Mouse (Mus musculus): Measurements from ENCODE around the gene Adgrd1. TPM values are rescaled to one million over a fixed set of nuclear protein-coding genes. Genes with fewer than 3 reads are reported as not detected.

The Adgrd1 gene
- polyA plus RNA-seq, 1 experiment from 2014 or later = 1.7 TPM

DNA sequence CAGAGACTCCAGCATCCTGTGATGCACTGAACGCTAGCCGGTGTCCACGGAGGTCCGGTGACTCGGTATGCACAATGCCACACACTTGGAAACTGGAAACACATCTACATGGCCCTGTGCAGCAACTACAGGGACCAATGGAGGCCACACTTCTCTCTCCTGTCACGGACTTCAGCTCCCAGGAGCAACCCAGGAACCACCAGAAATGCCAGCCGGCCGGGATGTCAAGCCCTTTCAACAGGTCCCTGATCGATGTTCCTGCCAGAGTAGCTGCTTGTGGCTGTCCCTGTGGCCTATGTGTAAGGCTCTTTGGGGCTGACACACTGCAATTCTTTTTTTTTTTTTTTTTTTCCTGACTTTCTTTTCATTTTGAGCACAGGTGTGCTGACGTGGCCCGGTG, 32.4 kb upstream of the Adgrd1 start:
- peaks cover 19% of the 10 kb centered on the region for H3K27me3 ChIP-seq (ENCODE audit: insufficient read depth, low read length)
- peaks cover 15% of the 10 kb centered on the region for H3K4me1 ChIP-seq (ENCODE audit: insufficient read depth, low read length)
- H3K36me3 ChIP-seq (ENCODE audit: insufficient read depth, low read length) = no peaks in the 10 kb centered on the region
- WGBS = 63% methylated on average over 11 of the region's 11 CpGs
- H3K4me3 ChIP-seq (ENCODE audit: low read length) = no peak overlapping the region
- no peak overlapping the region for H3K9ac ChIP-seq (replicated peaks; ENCODE audit: low read length)
- no peak overlapping the region for H3K27ac ChIP-seq (ENCODE audit: low read length)
- H3K4me2 ChIP-seq (replicated peaks; ENCODE audit: low read depth, low read length) = no peak overlapping the region
- H3K9me3 ChIP-seq (ENCODE audit: low read length) = no peaks in the 10 kb centered on the region
- no peak for ATAC-seq (ENCODE audit: low FRiP score, low TSS enrichment)

DNA sequence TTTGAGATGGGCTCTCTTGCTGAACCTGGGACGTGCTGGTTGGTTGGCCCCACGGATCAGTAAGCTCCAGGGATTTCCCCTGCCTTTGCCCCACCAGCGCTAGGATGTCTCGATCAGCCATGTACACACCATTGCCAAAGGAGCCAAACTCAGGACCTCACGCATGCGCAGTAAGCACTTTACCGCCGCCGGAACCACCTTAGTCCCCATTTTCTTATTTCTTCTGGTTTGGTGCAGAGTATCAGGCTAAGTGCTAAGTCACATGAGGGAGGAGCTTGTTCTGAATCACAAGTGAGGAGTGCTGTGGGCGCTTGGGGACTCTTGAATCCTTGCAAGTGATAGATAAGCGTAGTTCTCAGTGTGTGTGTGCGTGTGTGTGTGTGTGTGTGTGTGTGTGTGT, 31.2 kb upstream of the Adgrd1 start:
- H3K4me2 ChIP-seq (replicated peaks; ENCODE audit: low read depth, low read length) = no peak overlapping the region
- no peaks in the 10 kb centered on the region for H3K9me3 ChIP-seq (ENCODE audit: low read length)
- H3K9ac ChIP-seq (replicated peaks; ENCODE audit: low read length) = no peak overlapping the region
- H3K36me3 ChIP-seq (ENCODE audit: insufficient read depth, low read length) = no peaks in the 10 kb centered on the region
- H3K27me3 ChIP-seq (ENCODE audit: insufficient read depth, low read length) = peaks cover 17% of the 10 kb centered on the region
- WGBS = 77% methylated on average over 12 of the region's 12 CpGs
- H3K4me3 ChIP-seq (ENCODE audit: low read length) = no peak overlapping the region
- peaks cover 15% of the 10 kb centered on the region for H3K4me1 ChIP-seq (ENCODE audit: insufficient read depth, low read length)
- no peak for ATAC-seq (ENCODE audit: low FRiP score, low TSS enrichment)
- no peak overlapping the region for H3K27ac ChIP-seq (ENCODE audit: low read length)

DNA sequence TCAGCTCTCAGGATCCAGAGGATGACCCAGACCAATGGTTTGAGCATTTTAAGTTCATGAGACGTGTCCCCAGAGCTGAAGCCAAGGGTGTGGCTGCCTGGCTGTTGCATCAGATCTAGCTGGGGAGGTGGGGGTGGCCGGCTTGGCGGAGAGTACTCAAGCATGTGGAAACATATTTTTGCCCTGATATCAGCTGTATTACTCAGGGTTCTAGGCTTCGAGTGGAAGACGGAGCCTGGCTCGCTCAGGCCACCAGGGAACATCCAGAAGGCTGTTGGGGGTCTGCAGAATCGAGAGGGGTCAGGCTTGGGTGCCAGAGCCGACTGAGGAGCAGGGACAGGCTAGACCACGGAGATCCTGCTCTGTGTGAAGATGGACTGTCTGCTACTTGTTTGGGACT, 30.6 kb upstream of the Adgrd1 start:
- Histone ChIP-seq H3K4me1 (ENCODE audit: insufficient read depth, low read length) (peaks cover 18% of the 10 kb centered on the region), H3K27ac (ENCODE audit: low read length) (no peak overlapping the region), H3K4me3 (ENCODE audit: low read length) (no peak overlapping the region), H3K4me2 (replicated peaks; ENCODE audit: low read depth, low read length) (no peak overlapping the region), H3K27me3 (ENCODE audit: insufficient read depth, low read length) (peaks cover 12% of the 10 kb centered on the region), H3K36me3 (ENCODE audit: insufficient read depth, low read length) (no peaks in the 10 kb centered on the region), H3K9ac (replicated peaks; ENCODE audit: low read length) (no peak overlapping the region), H3K9me3 (ENCODE audit: low read length) (no peaks in the 10 kb centered on the region)
- no peak for ATAC-seq (ENCODE audit: low FRiP score, low TSS enrichment)
- WGBS = 61% methylated on average over 9 of the region's 9 CpGs

DNA sequence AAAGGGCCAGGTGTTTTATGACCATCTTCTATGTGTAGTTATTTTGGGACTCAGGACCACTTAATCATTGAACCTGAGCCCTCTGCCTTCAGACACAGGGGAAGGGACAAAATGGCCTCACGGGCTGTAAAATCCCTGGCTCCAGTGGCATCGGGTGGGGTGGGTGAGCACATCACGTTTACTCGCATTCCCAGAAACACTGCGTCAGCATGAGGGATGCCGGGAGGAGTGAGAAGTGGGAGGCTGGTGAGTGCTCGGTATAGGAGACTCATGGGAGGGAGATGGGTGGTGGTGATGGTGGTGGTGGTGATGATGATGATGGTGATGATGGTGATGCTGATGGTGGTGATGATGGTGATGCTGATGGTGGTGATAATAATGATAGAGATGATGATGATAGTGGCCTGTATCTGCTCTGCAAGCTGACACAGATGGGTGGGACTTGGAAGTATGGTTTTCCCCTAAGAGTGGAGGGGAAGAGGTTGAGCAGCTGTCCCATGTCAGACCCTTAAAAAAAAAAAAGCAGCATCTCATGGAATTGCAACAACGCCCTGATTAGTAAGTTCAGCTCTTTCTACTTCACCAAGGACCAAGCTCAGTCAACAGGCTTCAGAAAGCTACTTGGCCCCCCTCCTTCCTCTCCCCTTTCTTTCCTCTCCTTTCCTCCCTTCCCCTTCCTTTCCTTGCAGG, 29.9 kb upstream of the Adgrd1 start:
- no peak overlapping the region for H3K27ac ChIP-seq (ENCODE audit: low read length)
- H3K9ac ChIP-seq (replicated peaks; ENCODE audit: low read length) = no peak overlapping the region
- WGBS = 41% methylated on average over 8 of the region's 8 CpGs
- no peak overlapping the region for H3K4me2 ChIP-seq (replicated peaks; ENCODE audit: low read depth, low read length)
- ATAC-seq (ENCODE audit: low FRiP score, low TSS enrichment) = no peak
- no peaks in the 10 kb centered on the region for H3K9me3 ChIP-seq (ENCODE audit: low read length)
- peaks cover 12% of the 10 kb centered on the region for H3K27me3 ChIP-seq (ENCODE audit: insufficient read depth, low read length)
- peaks cover 20% of the 10 kb centered on the region for H3K4me1 ChIP-seq (ENCODE audit: insufficient read depth, low read length)
- no peaks in the 10 kb centered on the region for H3K36me3 ChIP-seq (ENCODE audit: insufficient read depth, low read length)
- H3K4me3 ChIP-seq (ENCODE audit: low read length) = no peak overlapping the region

DNA sequence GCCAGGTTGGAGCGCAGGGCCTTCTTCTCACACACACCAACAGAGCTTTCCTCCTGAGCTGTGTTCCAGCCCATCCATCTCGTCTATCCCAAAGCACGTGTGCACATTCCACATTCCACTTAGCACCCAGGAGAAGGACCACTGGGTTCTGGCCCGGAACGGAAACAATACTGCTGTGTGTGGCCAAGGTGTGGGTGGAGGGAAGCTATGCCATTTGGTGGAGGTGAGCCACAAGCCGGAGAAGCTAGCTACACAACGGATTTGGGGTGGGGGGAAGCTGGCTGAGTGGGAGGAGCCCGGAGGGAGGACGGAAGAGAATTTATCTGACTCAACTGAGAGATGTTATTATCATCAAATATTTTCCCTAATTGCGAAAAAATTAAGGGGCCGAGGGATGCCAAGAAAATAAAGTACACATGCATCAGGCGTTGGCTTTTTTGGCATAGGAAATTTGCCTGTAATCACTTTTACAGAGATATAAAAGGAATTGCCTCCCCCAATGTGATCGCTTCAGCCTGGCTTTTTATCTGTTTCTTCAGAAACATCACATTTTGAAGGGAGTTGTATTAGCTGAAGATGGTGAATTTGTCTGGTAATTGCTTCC, 29.2 kb upstream of the Adgrd1 start:
- ATAC-seq (ENCODE audit: low FRiP score, low TSS enrichment) = no peak
- H3K27ac ChIP-seq (ENCODE audit: low read length) = no peak overlapping the region
- H3K9ac ChIP-seq (replicated peaks; ENCODE audit: low read length) = no peak overlapping the region
- 50% methylated on average over 13 of the region's 13 CpGs for WGBS
- no peak overlapping the region for H3K4me2 ChIP-seq (replicated peaks; ENCODE audit: low read depth, low read length)
- H3K27me3 ChIP-seq (ENCODE audit: insufficient read depth, low read length) = peaks cover 7% of the 10 kb centered on the region
- no peaks in the 10 kb centered on the region for H3K9me3 ChIP-seq (ENCODE audit: low read length)
- H3K4me3 ChIP-seq (ENCODE audit: low read length) = no peak overlapping the region
- no peaks in the 10 kb centered on the region for H3K36me3 ChIP-seq (ENCODE audit: insufficient read depth, low read length)
- peaks cover 20% of the 10 kb centered on the region for H3K4me1 ChIP-seq (ENCODE audit: insufficient read depth, low read length)

DNA sequence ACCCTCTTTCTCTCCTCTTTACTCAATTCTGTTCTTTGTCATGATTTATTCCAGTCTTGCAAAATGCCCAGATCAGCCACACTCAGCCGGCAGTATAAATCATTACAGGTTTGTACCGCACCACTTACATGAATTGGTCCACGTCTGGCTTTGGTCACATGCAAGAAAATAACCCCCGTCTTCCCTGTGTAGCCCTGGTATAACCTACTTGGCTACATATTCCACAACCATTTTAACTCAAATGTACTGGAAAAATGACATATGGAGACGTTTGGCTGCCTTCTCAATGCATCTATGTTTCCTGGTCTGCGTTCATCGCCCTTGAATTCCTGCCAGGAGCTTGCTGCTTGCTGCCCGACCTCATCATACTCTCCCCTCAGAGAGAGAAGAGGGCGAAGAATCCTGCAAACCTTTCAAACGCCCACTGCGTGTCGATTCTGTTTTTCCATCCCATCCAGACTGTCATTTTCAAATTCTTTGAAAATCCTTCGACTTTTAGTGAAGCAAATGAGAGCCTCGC, 24.7 kb upstream of the Adgrd1 start:
- no peak for ATAC-seq (ENCODE audit: low FRiP score, low TSS enrichment)
- 68% methylated on average over 14 of the region's 14 CpGs for WGBS
- H3K36me3 ChIP-seq (ENCODE audit: insufficient read depth, low read length) = no peaks in the 10 kb centered on the region
- no peaks in the 10 kb centered on the region for H3K27me3 ChIP-seq (ENCODE audit: insufficient read depth, low read length)
- H3K9me3 ChIP-seq (ENCODE audit: low read length) = no peaks in the 10 kb centered on the region
- H3K27ac ChIP-seq (ENCODE audit: low read length) = no peak overlapping the region
- no peak overlapping the region for H3K4me2 ChIP-seq (replicated peaks; ENCODE audit: low read depth, low read length)
- H3K4me3 ChIP-seq (ENCODE audit: low read length) = no peak overlapping the region
- H3K9ac ChIP-seq (replicated peaks; ENCODE audit: low read length) = no peak overlapping the region
- H3K4me1 ChIP-seq (ENCODE audit: insufficient read depth, low read length) = peaks cover 8% of the 10 kb centered on the region; the same call in 1 of the 2 replicates

DNA sequence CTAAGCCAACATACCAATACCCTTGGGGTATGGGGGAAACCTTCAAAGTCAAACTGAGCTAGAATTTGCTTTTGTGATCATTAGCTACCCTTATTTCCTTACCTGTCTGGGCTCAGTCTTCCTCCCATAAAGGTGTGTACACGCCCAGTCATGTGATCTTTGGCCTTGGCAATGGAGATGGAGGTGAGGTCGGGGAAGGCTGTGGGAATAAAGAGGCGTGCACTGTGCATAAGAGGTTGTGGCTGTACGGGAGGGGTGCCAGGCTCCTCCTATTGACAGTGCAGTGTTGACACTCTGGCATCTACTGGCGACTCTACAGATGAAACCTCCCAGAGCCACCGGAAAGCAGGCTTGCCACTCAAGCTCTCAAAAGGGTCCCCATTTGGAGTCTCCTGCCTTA, 23.1 kb upstream of the Adgrd1 start:
- Histone ChIP-seq H3K4me2 (replicated peaks; ENCODE audit: low read depth, low read length) (no peak overlapping the region), H3K9me3 (ENCODE audit: low read length) (no peaks in the 10 kb centered on the region), H3K9ac (replicated peaks; ENCODE audit: low read length) (no peak overlapping the region), H3K4me3 (ENCODE audit: low read length) (no peak overlapping the region), H3K36me3 (ENCODE audit: insufficient read depth, low read length) (no peaks in the 10 kb centered on the region), H3K27me3 (ENCODE audit: insufficient read depth, low read length) (no peaks in the 10 kb centered on the region), H3K27ac (ENCODE audit: low read length) (no peak overlapping the region), H3K4me1 (ENCODE audit: insufficient read depth, low read length) (peaks cover 5% of the 10 kb centered on the region; the same call in 1 of the 2 replicates)
- ATAC-seq (ENCODE audit: low FRiP score, low TSS enrichment) = no peak
- WGBS = 83% methylated on average over 6 of the region's 6 CpGs

DNA sequence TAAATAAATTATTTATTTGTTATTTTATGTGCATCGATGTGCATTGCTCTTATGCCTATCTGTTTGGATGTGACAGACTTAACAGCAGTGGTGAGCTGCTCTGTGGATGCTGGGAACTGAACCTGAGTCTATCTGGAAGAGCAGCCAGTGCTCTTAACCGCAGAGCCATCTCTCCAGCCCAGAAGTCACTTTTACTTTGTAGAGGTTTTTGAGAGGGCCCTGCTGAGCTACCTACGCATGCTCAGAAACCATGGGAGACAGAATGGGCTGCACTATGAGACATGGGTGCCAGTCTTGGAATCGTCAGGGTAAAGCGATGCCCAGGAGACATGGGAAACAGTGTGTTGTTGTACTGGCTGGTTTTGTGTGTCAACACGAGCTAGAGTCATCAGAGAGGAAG, 20.5 kb upstream of the Adgrd1 start:
- no peak overlapping the region for H3K9ac ChIP-seq (replicated peaks; ENCODE audit: low read length)
- no peaks in the 10 kb centered on the region for H3K27me3 ChIP-seq (ENCODE audit: insufficient read depth, low read length)
- no peaks in the 10 kb centered on the region for H3K9me3 ChIP-seq (ENCODE audit: low read length)
- WGBS = 89% methylated on average over 6 of the region's 6 CpGs
- no peak overlapping the region for H3K4me3 ChIP-seq (ENCODE audit: low read length)
- peaks cover under 1% of the 10 kb centered on the region; the same call in 1 of the 2 replicates for H3K4me1 ChIP-seq (ENCODE audit: insufficient read depth, low read length)
- no peaks in the 10 kb centered on the region for H3K36me3 ChIP-seq (ENCODE audit: insufficient read depth, low read length)
- ATAC-seq (ENCODE audit: low FRiP score, low TSS enrichment) = no peak
- no peak overlapping the region for H3K27ac ChIP-seq (ENCODE audit: low read length)
- H3K4me2 ChIP-seq (replicated peaks; ENCODE audit: low read depth, low read length) = no peak overlapping the region

DNA sequence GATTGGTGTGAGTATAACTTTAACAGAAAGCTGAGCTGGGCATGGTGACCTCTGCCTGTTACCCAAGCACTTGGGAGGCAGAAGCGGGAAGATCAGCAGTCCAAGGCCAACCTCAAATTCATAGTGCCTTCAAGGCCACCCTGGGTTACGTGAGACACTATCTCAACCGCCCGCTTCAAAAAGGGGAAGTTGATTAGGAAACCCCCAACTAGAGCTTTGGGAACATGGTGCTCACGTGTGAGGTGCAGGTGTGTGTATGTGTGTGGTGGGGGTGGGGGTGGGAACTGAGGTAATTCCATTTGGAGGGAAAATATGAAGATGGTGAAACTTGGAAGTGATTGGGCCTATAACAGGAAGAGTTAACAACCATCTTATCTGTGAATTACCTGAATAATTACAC, 19.3 kb upstream of the Adgrd1 start:
- Histone ChIP-seq H3K4me1 (ENCODE audit: insufficient read depth, low read length) (no peaks in the 10 kb centered on the region), H3K27ac (ENCODE audit: low read length) (no peak overlapping the region), H3K36me3 (ENCODE audit: insufficient read depth, low read length) (no peaks in the 10 kb centered on the region), H3K4me3 (ENCODE audit: low read length) (no peak overlapping the region), H3K27me3 (ENCODE audit: insufficient read depth, low read length) (no peaks in the 10 kb centered on the region), H3K4me2 (replicated peaks; ENCODE audit: low read depth, low read length) (no peak overlapping the region), H3K9ac (replicated peaks; ENCODE audit: low read length) (no peak overlapping the region), H3K9me3 (ENCODE audit: low read length) (no peaks in the 10 kb centered on the region)
- 89% methylated on average over 5 of the region's 5 CpGs for WGBS
- no peak for ATAC-seq (ENCODE audit: low FRiP score, low TSS enrichment)

DNA sequence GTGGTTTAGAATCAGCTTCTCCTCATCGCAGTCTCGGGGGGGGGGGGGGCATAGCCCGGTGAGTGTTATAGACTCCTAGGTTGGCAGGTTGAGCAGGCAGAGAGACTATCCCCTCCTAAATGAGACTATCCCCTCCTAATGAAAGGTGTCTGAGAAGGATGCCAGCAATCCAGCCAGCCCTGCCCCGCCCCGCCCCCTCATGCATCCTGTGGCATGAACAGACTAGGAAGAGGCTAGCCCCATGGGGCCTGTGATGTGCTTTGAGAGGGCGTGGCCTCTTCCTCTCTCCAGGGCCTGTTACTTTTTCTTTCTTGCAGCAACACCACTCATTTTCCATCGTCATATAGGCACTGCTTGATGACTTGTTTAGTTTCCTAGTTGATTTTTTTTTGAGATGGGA, 15.0 kb upstream of the Adgrd1 start:
- H3K9ac ChIP-seq (replicated peaks; ENCODE audit: low read length) = no peak overlapping the region
- H3K36me3 ChIP-seq (ENCODE audit: insufficient read depth, low read length) = no peaks in the 10 kb centered on the region
- 81% methylated on average over 7 of the region's 7 CpGs for WGBS
- H3K4me1 ChIP-seq (ENCODE audit: insufficient read depth, low read length) = no peaks in the 10 kb centered on the region
- H3K4me3 ChIP-seq (ENCODE audit: low read length) = no peak overlapping the region
- H3K27me3 ChIP-seq (ENCODE audit: insufficient read depth, low read length) = no peaks in the 10 kb centered on the region
- H3K9me3 ChIP-seq (ENCODE audit: low read length) = no peaks in the 10 kb centered on the region
- no peak for ATAC-seq (ENCODE audit: low FRiP score, low TSS enrichment)
- no peak overlapping the region for H3K27ac ChIP-seq (ENCODE audit: low read length)
- no peak overlapping the region for H3K4me2 ChIP-seq (replicated peaks; ENCODE audit: low read depth, low read length)
